Mouse (Mus musculus): ENCODE data around the gene Oit1. TPM values are rescaled to one million over a fixed set of nuclear protein-coding genes. Genes with fewer than 3 reads are reported as not detected.

Oit1 gene
- polyA plus RNA-seq, 1 experiment, result 4.0 TPM

- no peak within 1 kb of the TSS for H3K4me3 ChIP-seq (ENCODE audit: control insufficient read depth, insufficient read depth, low read length)
- no peak for TF ChIP-seq POLR2A (IDR thresholded peaks at IDR 0.05; ENCODE audit: control insufficient read depth, extremely low read depth, insufficient read depth, low read length, poor library complexity)
- TF ChIP-seq CTCF (IDR thresholded peaks at IDR 0.05; ENCODE audit: borderline replicate concordance, control insufficient read depth, extremely low read depth, insufficient read depth, low read length, poor library complexity), result no peak
Measured at GRCm38 (mm10) chr14:8317194-8318097, 61.1 kb downstream of the Oit1 start, which contains the start of gene Fam107a. Fam107a (minus strand) TSS chr14:8318023.

GRCm38 (mm10) chr14:8316366-8317193 lies 62.0 kb downstream of the Oit1 start:
- Histone ChIP-seq H3K27me3 (ENCODE audit: control insufficient read depth, insufficient read depth, low read length) (peaks cover 7% of the 10 kb centered on the region; the same call in 1 of the 2 replicates), H3K4me1 (replicated peaks; ENCODE audit: control insufficient read depth, insufficient read depth, low read length) (no peaks in the 10 kb centered on the region), H3K36me3 (ENCODE audit: control insufficient read depth, insufficient read depth, low read length) (no peaks in the 10 kb centered on the region), H3K27ac (ENCODE audit: control insufficient read depth, insufficient read depth, low read length) (no peak overlapping the region), H3K4me3 (ENCODE audit: control insufficient read depth, insufficient read depth, low read length) (no peak overlapping the region)
- TF ChIP-seq POLR2A (IDR thresholded peaks at IDR 0.05; ENCODE audit: control insufficient read depth, extremely low read depth, insufficient read depth, low read length, poor library complexity) (no peak), CTCF (IDR thresholded peaks at IDR 0.05; ENCODE audit: borderline replicate concordance, control insufficient read depth, extremely low read depth, insufficient read depth, low read length, poor library complexity) (no peak)
- 8% methylated on average over 23 of the region's 23 CpGs for WGBS
- DNase-seq, result no peak

More at GRCm38 (mm10) chr14:8317194-8318097, 61.1 kb downstream of the Oit1 start, which contains the start of gene Fam107a:
- H3K36me3 ChIP-seq (ENCODE audit: control insufficient read depth, insufficient read depth, low read length), result no peaks in the 10 kb centered on the region
- no peak for DNase-seq
- peaks cover 7% of the 10 kb centered on the region; the same call in 1 of the 2 replicates for H3K27me3 ChIP-seq (ENCODE audit: control insufficient read depth, insufficient read depth, low read length)
- H3K27ac ChIP-seq (ENCODE audit: control insufficient read depth, insufficient read depth, low read length), result no peak within 1 kb of the TSS
- H3K4me1 ChIP-seq (replicated peaks; ENCODE audit: control insufficient read depth, insufficient read depth, low read length), result no peaks in the 10 kb centered on the region
- WGBS, result 25% methylated on average over 41 of the region's 41 CpGs

DNA sequence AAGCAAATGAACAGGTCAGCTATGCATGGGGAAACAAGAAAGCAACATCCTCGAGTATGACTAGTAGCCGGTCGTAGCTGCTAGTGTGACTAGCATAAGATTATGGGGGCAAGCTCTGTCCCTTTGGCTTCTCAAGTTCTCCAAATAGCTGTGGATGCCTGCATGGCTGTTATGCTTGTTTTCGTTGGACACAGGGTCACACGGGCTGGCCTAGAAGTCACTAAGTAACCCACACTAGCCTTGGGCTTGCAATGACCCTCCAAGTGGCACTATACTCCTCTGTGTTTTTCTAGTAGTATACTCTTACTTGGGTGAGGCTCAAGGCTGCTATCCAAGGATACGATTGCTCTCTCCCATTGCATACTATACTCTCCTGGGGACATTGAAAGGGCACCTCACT lies 63.4 kb downstream of the Oit1 start:
- WGBS, result 91% methylated on average over 6 of the region's 6 CpGs
- DNase-seq, result no peak

DNA sequence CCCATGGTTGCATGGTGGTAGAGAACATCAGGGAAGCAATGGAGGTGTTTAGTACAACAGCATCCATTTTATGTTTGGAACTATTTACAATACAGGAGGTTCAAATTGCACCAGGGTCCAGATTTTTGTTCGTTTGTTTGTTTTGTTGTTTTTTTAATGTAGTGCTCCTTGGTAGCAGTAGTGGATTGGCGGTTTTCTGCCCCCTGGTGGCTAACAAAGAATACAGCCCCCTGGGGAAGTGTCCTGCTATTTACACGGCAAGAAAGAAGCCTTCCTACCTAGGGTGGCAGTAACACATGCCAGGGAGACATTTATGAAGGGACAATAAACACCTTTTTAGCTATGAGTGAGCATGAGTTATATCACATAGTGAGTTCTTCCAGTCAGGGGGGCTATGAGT lies 64.0 kb downstream of the Oit1 start:
- no peak for TF ChIP-seq POLR2A (IDR thresholded peaks at IDR 0.05; ENCODE audit: control insufficient read depth, extremely low read depth, insufficient read depth, low read length, poor library complexity)
- no peak for TF ChIP-seq CTCF (IDR thresholded peaks at IDR 0.05; ENCODE audit: borderline replicate concordance, control insufficient read depth, extremely low read depth, insufficient read depth, low read length, poor library complexity)
- Histone ChIP-seq H3K4me3 (ENCODE audit: control insufficient read depth, insufficient read depth, low read length) (no peak overlapping the region), H3K27ac (ENCODE audit: control insufficient read depth, insufficient read depth, low read length) (no peak overlapping the region), H3K36me3 (ENCODE audit: control insufficient read depth, insufficient read depth, low read length) (no peaks in the 10 kb centered on the region), H3K27me3 (ENCODE audit: control insufficient read depth, insufficient read depth, low read length) (peaks cover 7% of the 10 kb centered on the region; the same call in 1 of the 2 replicates), H3K4me1 (replicated peaks; ENCODE audit: control insufficient read depth, insufficient read depth, low read length) (no peaks in the 10 kb centered on the region)
- 20% methylated on average over 3 of the region's 3 CpGs for WGBS
- peak; percentile 35 for DNase-seq

More for the DNA sequence above, 63.4 kb downstream of the Oit1 start:
- Histone ChIP-seq H3K4me3 (ENCODE audit: control insufficient read depth, insufficient read depth, low read length) (no peak overlapping the region), H3K27ac (ENCODE audit: control insufficient read depth, insufficient read depth, low read length) (no peak overlapping the region), H3K27me3 (ENCODE audit: control insufficient read depth, insufficient read depth, low read length) (peaks cover 7% of the 10 kb centered on the region; the same call in 1 of the 2 replicates), H3K36me3 (ENCODE audit: control insufficient read depth, insufficient read depth, low read length) (no peaks in the 10 kb centered on the region), H3K4me1 (replicated peaks; ENCODE audit: control insufficient read depth, insufficient read depth, low read length) (no peaks in the 10 kb centered on the region)
- TF ChIP-seq POLR2A (IDR thresholded peaks at IDR 0.05; ENCODE audit: control insufficient read depth, extremely low read depth, insufficient read depth, low read length, poor library complexity) (no peak), CTCF (IDR thresholded peaks at IDR 0.05; ENCODE audit: borderline replicate concordance, control insufficient read depth, extremely low read depth, insufficient read depth, low read length, poor library complexity) (no peak)

DNA sequence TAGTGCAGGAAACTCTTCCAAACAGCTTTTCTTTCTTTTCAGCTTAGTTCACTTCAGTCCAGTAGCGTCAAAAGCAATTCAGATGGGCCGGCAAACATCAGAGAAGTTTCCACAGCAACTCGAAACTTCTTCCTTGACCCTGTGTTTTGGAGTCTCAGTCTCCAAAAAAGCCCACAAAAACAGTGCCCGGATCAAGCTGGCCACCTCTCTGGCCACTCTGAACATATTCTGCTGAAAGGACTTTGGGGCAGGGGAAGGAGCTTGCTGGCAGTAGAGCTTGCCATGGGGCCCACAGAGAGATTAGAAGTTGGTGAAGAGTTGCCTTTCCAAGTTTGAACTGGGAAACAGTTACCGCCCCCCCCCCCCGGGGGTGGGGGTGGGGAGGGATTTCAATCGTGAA lies 64.7 kb downstream of the Oit1 start:
- Histone ChIP-seq H3K27ac (ENCODE audit: control insufficient read depth, insufficient read depth, low read length) (no peak overlapping the region), H3K27me3 (ENCODE audit: control insufficient read depth, insufficient read depth, low read length) (peaks cover 7% of the 10 kb centered on the region; the same call in 1 of the 2 replicates), H3K36me3 (ENCODE audit: control insufficient read depth, insufficient read depth, low read length) (no peaks in the 10 kb centered on the region), H3K4me1 (replicated peaks; ENCODE audit: control insufficient read depth, insufficient read depth, low read length) (no peaks in the 10 kb centered on the region), H3K4me3 (ENCODE audit: control insufficient read depth, insufficient read depth, low read length) (no peak overlapping the region)
- 59% methylated on average over 7 of the region's 7 CpGs for WGBS
- DNase-seq, result no peak
- no peak for TF ChIP-seq CTCF (IDR thresholded peaks at IDR 0.05; ENCODE audit: borderline replicate concordance, control insufficient read depth, extremely low read depth, insufficient read depth, low read length, poor library complexity)
- TF ChIP-seq POLR2A (IDR thresholded peaks at IDR 0.05; ENCODE audit: control insufficient read depth, extremely low read depth, insufficient read depth, low read length, poor library complexity), result no peak

GRCm38 (mm10) chr14:8309621-8310141 lies 68.9 kb downstream of the Oit1 start:
- WGBS, result 52% methylated on average over 9 of the region's 9 CpGs
- no peak for DNase-seq
- no peak overlapping the region for H3K4me3 ChIP-seq (ENCODE audit: control insufficient read depth, insufficient read depth, low read length)
- TF ChIP-seq CTCF (IDR thresholded peaks at IDR 0.05; ENCODE audit: borderline replicate concordance, control insufficient read depth, extremely low read depth, insufficient read depth, low read length, poor library complexity), result no peak
- no peak for TF ChIP-seq POLR2A (IDR thresholded peaks at IDR 0.05; ENCODE audit: control insufficient read depth, extremely low read depth, insufficient read depth, low read length, poor library complexity)
- H3K36me3 ChIP-seq (ENCODE audit: control insufficient read depth, insufficient read depth, low read length), result no peaks in the 10 kb centered on the region
- H3K27me3 ChIP-seq (ENCODE audit: control insufficient read depth, insufficient read depth, low read length), result no peaks in the 10 kb centered on the region
- H3K27ac ChIP-seq (ENCODE audit: control insufficient read depth, insufficient read depth, low read length), result no peak overlapping the region
- H3K4me1 ChIP-seq (replicated peaks; ENCODE audit: control insufficient read depth, insufficient read depth, low read length), result no peaks in the 10 kb centered on the region
